Mouse (Mus musculus) spleen, postnatal 0 days (tissue): ENCODE results near the gene Pfkfb1. TPM values are rescaled to one million over a fixed set of nuclear protein-coding genes. Genes with fewer than 3 reads are reported as not detected.

ENCODE experiments used
- polyA plus RNA-seq: library from polyadenylated mRNA; unstranded; fragments of >200 nt; fragmentation: Nextera tagmentation; extraction: Ambion mirVana; gene quantifications from 2 replicates; pipeline ENCODE4 v1.2.1, GENCODE M21; 2015

Gene Pfkfb1
- 4.1 and 5.4 TPM in 2 replicates for polyA plus RNA-seq

DNA sequence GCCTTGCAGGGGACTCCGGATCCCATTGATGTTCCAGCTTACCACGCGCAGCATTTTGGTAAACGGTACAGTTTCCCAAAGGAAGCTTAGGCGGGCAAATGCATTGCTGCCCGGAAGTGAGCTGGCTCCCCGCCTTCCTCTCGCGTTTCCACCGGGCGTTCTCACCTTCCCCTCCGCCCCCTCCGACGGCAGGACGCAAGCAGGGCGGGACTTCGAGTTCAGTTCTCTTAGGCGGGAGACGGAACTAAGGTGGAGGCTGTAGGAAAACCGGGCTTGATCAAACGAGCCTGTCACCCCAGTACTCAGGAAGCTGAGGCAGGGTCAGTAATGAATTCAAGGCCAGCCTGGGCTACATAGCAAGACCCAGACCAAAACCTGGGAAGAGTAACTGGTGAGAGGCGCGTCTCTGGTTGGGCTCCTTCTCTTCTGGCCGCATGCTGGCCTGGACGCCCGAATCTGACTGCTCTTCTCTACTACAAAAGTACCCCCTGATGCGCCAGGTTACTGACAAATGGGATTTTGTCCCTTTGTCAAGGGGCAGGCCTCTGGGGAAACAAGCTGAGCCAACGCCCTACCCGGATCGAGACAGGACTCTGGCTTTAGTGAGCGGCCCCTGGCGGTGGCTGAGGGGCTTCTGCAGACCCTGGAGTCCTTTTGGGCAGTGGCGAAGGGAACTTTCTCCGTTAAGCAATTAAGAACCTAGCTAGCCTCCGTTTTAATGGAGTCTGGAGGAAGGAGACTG is at the start of gene Pfkfb1:
Pfkfb1 (plus strand) TSS at position 207 of the 742 bp plus-strand sequence.

DNA sequence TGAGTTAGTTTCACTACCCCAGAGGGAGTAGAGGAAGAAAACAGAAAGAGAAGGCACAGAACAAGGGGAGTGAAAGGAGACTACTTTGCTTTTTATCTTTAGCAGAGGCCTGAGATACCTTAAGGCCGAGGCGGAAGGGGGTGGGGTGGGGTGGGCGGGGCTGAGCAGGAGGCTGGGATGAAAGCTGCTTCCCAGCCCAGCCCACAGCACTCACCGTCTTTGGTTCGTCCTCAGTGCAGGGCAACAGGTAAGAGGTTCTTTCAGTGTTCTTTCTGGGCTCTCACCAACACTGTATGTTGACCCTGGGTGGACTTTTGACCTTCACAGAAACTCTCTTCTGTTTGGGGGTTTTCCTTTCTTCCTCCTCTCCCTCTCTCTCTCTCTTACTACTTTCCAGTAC is 40.8 kb upstream of the Pfkfb1 start, which contains the start of gene Alas2:
Alas2 (plus strand) TSS at position 137 of the 400 bp plus-strand sequence.

DNA sequence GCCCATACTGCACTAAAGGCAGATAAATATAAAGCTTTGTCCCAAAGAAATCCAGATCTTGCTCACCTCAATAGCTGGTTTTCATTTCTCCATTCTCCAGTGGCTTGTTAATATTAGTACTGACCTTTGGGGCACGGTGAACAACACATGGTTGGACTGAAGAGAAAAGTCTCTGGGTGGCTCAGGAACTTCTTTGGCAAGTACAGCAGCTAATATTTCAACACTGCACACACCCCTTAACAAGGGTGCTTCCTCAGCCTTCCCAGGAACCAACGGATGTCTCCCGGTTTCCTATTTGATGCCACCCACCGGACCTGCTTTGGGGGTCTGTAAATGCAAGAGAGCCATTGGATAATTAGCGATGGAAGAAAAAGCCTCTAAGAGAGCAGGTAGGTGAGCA is 1.7 kb downstream of the Pfkfb1 start, which contains the start of gene Apex2:
Apex2 (minus strand) TSS at position 173 of the 400 bp plus-strand sequence.

DNA sequence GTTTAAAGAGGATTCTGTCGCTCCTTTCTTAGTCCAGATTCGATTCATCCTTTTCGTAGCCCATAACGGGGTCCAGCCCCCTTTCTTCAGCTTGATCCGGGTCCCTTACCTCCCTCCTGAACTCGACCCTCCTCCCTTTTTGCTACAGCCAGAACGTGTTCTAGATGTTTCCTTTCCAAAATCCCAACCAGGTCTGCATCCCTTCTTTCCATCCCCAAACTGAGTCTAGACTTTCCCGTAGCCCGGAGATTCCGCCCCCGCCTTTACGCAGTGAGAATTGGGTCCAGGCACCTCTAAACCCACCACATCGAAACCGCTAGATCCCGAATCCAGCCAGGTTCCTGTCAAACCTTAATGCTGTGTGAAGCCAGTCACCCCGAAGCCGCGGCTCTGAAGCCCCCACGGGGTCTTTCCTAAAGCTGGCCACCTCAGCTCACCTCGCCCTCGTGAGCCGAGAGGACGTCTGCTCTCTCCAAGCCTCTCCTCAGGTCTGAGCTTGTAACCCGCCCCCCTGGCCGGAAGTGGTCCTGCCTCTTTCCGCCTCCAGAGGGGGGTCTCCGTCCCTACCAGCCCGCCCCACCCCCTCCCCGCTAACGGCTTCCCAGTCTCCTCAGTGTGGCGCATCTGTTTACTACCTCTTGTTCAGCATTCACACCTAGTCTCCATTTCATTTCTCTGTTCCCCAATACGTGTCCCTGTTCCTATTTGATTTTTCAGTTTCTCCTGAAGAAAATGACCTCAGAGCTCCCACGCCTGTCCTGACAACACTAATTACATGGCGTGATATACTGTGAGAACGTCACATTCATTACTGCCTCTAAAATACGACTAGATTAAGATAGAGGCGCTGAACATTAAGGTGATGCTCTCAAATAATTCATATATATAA is 69.1 kb downstream of the Pfkfb1 start, which contains the start of gene Tro:
Tro (minus strand) TSS at position 676 of the 889 bp plus-strand sequence.

Other genes with a start within 250 kb of the Pfkfb1 start
- 13.7 and 14.6 TPM in 2 replicates for gene Tmem29, start 129.1 kb upstream of the Pfkfb1 start, polyA plus RNA-seq
- 814 and 816 TPM in 2 replicates for gene Alas2, start 40.9 kb upstream of the Pfkfb1 start, polyA plus RNA-seq
- gene Apex2, start 1.6 kb downstream of the Pfkfb1 start, polyA plus RNA-seq, result 9.8 and 10.2 TPM in 2 replicates
- gene Tro, start 69.4 kb downstream of the Pfkfb1 start, polyA plus RNA-seq, result 1.5 and 2.4 TPM in 2 replicates
- gene Maged2, start 226.1 kb downstream of the Pfkfb1 start, polyA plus RNA-seq, result 85.0 and 110 TPM in 2 replicates